Mouse (Mus musculus) lung, adult 2 months (tissue): ENCODE measurements around the gene Txndc2.

Experiments used
- CTCF ChIP-seq: fragments of 200-500 bp; IDR thresholded peaks from 2 replicates; pipeline ENCODE4 v1.5.1; 2011; ENCODE audit warnings: mild to moderate bottlenecking, low read length, control low read depth; ENCODE audit not compliant: insufficient read depth
- POLR2A ChIP-seq: fragments of 200-500 bp; IDR thresholded peaks from 2 replicates; pipeline ENCODE4 v1.6.1; 2011; ENCODE audit warnings: low read depth, mild to moderate bottlenecking, control low read depth, low read length, borderline replicate concordance; ENCODE audit errors: extremely low read depth

- TF ChIP-seq CTCF: no peak
- no peak for TF ChIP-seq POLR2A
Observed at GRCm38 (mm10) chr17:65607574-65608311, 34.2 kb downstream of the Txndc2 start.
